32 mouse cellular contexts compared by ENCODE assay signal in the genomic region with DNA sequence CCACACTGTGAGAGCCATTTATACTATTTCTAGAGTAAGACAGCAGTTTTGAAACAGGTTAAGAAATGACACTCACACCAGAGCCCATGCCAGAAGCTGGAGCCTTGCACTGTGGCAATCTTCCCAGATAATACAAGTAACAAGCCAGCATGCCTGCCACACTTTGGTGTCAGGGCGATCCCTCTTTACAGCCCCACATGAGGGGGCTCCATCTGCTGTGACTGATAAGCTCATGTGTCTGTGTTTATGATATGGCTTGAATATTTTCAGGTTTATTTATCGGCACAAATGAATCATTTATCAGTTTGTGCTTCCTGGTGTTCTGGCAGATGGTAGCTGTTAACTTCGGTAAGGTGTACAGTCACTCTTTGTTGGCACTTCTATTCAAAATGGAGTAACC. TPM values are rescaled to one million over a fixed set of nuclear protein-coding genes. Genes with fewer than 3 reads are reported as not detected.
DNase-seq lines count a peak whose midpoint lies in the region; ATAC-seq and TF ChIP-seq lines count a peak whose summit lies in the region.
"Had no signal": no experiment of that assay in that cellular context is flagged by ENCODE, and none has a peak within 500 bp of the region (broad histone marks: within the 10 kb centered on the region; RNA-seq: fewer than 3 reads in every experiment).

No protein-coding gene starts in this region.

- no peaks in the 10 kb centered on the region for H3K36me3 ChIP-seq in forebrain, embryonic 14.5 days (ENCODE audit: control insufficient read depth, insufficient read depth, low read length)
- H3K36me3 ChIP-seq in forebrain, embryonic 11.5 days (ENCODE audit: control insufficient read depth, insufficient read depth, low read length): no peaks in the 10 kb centered on the region
- no peaks in the 10 kb centered on the region for H3K36me3 ChIP-seq in liver, embryonic 13.5 days
- H3K36me3 ChIP-seq in liver, postnatal 0 days (replicated peaks; ENCODE audit: insufficient read depth, low read length): no peaks in the 10 kb centered on the region
- no peaks in the 10 kb centered on the region for H3K36me3 ChIP-seq in G1E (replicated peaks)
- H3K36me3 ChIP-seq: embryonic facial prominence, embryonic 15.5 days; heart, embryonic 12.5 days; hindbrain, embryonic 13.5 days; limb, embryonic 10.5 days; limb, embryonic 15.5 days; neural tube, embryonic 13.5 days had no signal

- peak; percentile 71 for DNase-seq in forebrain, embryonic 14.5 days (ENCODE audit: low spot score)
- no peak for DNase-seq in forebrain, embryonic 11.5 days (ENCODE audit: low spot score)
- DNase-seq in liver, embryonic 13.5 days: no peak
- DNase-seq in liver, postnatal 0 days: no peak
- no peak for DNase-seq in G1E (ENCODE audit: low spot score)
- peak; percentile 43 for DNase-seq in brain, adult 2 months (ENCODE audit: low read depth, low spot score)
- DNase-seq in urinary bladder, postnatal 4 days (ENCODE audit: low spot score in 2 of 2): no peak
- DNase-seq: adrenal gland, adult 2 months; cerebellum, adult 11-12 months; heart, adult 2 months; heart, postnatal 4 days; kidney, adult 8-10 months; kidney, postnatal 4 days; thymus, postnatal 14 days had no signal

- H3K9ac ChIP-seq in forebrain, embryonic 14.5 days (ENCODE audit: low read length): no peak overlapping the region
- no peak overlapping the region for H3K9ac ChIP-seq in forebrain, embryonic 11.5 days (ENCODE audit: low read length)
- no peak overlapping the region for H3K9ac ChIP-seq in liver, embryonic 13.5 days
- H3K9ac ChIP-seq in liver, postnatal 0 days (replicated peaks): no peak overlapping the region
- H3K9ac ChIP-seq: embryonic facial prominence, embryonic 15.5 days; heart, embryonic 12.5 days; hindbrain, embryonic 13.5 days; limb, embryonic 15.5 days; neural tube, embryonic 13.5 days had no signal

- peak; percentile 70; the same call in 1 of the 2 replicates for ATAC-seq in forebrain, embryonic 14.5 days
- ATAC-seq in forebrain, embryonic 11.5 days (replicated peaks; ENCODE audit: low FRiP score): no peak
- 0 out of 2 replicates have a peak, but pooled peaks have one; percentile 48 for ATAC-seq in liver, embryonic 13.5 days (ENCODE audit: low read depth)
- no peak for ATAC-seq in liver, postnatal 0 days
- ATAC-seq in G1E (ENCODE audit: extremely low read depth, insufficient number of reproducible peaks, low FRiP score, poor library complexity, severe bottlenecking): peak; percentile 30; the same call in 1 of the 2 replicates
- ATAC-seq in megakaryocyte-erythroid progenitor cell, adult 5-6 weeks (replicated peaks; ENCODE audit: low FRiP score, low TSS enrichment, poor library complexity, severe bottlenecking): no peak
- ATAC-seq: activated CD4-positive, CD25-positive, alpha-beta regulatory T cell, adult 4 months; intestine, embryonic 16.5 days; lung, postnatal 0 days had no signal

- H3K4me3 ChIP-seq in forebrain, embryonic 14.5 days (ENCODE audit: low read depth, low read length): no peak overlapping the region
- H3K4me3 ChIP-seq in forebrain, embryonic 11.5 days (ENCODE audit: low read depth, low read length): no peak overlapping the region
- no peak overlapping the region for H3K4me3 ChIP-seq in liver, embryonic 13.5 days (replicated peaks)
- no peak overlapping the region for H3K4me3 ChIP-seq in liver, postnatal 0 days (ENCODE audit: low read depth, low read length)
- H3K4me3 ChIP-seq in G1E (ENCODE audit: low read depth, low read length): no peak overlapping the region
- H3K4me3 ChIP-seq: embryonic facial prominence, embryonic 15.5 days; heart, adult 2 months; heart, embryonic 12.5 days; hindbrain, embryonic 13.5 days; limb, embryonic 10.5 days; limb, embryonic 15.5 days; neural tube, embryonic 13.5 days had no signal

- no peak overlapping the region for H3K4me2 ChIP-seq in forebrain, embryonic 14.5 days (ENCODE audit: low read length)
- no peak overlapping the region for H3K4me2 ChIP-seq in forebrain, embryonic 11.5 days (ENCODE audit: low read depth, low read length, severe bottlenecking)
- H3K4me2 ChIP-seq in liver, embryonic 13.5 days: no peak overlapping the region
- H3K4me2 ChIP-seq in liver, postnatal 0 days (ENCODE audit: low read depth, low read length): no peak overlapping the region
- H3K4me2 ChIP-seq: embryonic facial prominence, embryonic 15.5 days; heart, embryonic 12.5 days; hindbrain, embryonic 13.5 days; limb, embryonic 15.5 days; neural tube, embryonic 13.5 days had no signal

- no peak overlapping the region for H3K27ac ChIP-seq in forebrain, embryonic 14.5 days (ENCODE audit: low read depth, low read length)
- H3K27ac ChIP-seq in forebrain, embryonic 11.5 days (ENCODE audit: low read depth, low read length): no peak overlapping the region
- no peak overlapping the region for H3K27ac ChIP-seq in liver, embryonic 13.5 days
- H3K27ac ChIP-seq in liver, postnatal 0 days (ENCODE audit: low read depth): no peak overlapping the region
- H3K27ac ChIP-seq: embryonic facial prominence, embryonic 15.5 days; heart, adult 2 months; hindbrain, embryonic 13.5 days; kidney, postnatal 0 days; limb, embryonic 10.5 days; limb, embryonic 15.5 days; macrophage; neural tube, embryonic 13.5 days had no signal

- no peaks in the 10 kb centered on the region for H3K4me1 ChIP-seq in forebrain, embryonic 14.5 days (ENCODE audit: control insufficient read depth, insufficient read depth, low read length)
- H3K4me1 ChIP-seq in forebrain, embryonic 11.5 days (replicated peaks; ENCODE audit: control insufficient read depth, insufficient read depth, low read length): no peaks in the 10 kb centered on the region
- no peaks in the 10 kb centered on the region for H3K4me1 ChIP-seq in liver, embryonic 13.5 days (replicated peaks)
- no peaks in the 10 kb centered on the region for H3K4me1 ChIP-seq in liver, postnatal 0 days (ENCODE audit: insufficient read depth)
- H3K4me1 ChIP-seq in G1E (ENCODE audit: insufficient read depth, low read depth, low read length): no peaks in the 10 kb centered on the region; the same call in 1 of the 2 replicates
- H3K4me1 ChIP-seq: embryonic facial prominence, embryonic 15.5 days; heart, embryonic 12.5 days; hindbrain, embryonic 13.5 days; limb, embryonic 10.5 days; limb, embryonic 15.5 days; neural tube, embryonic 13.5 days had no signal

- WGBS in forebrain, embryonic 14.5 days: 76% methylated on average over 3 of the region's 3 CpGs
- 97% methylated on average over 3 of the region's 3 CpGs for WGBS in forebrain, embryonic 11.5 days
- 29% methylated on average over 3 of the region's 3 CpGs for WGBS in liver, embryonic 13.5 days (ENCODE audit: insufficient replicate concordance)
- WGBS in liver, postnatal 0 days (ENCODE audit: insufficient replicate concordance): 50% methylated on average over 3 of the region's 3 CpGs

- no peak for TF ChIP-seq EP300 in liver, postnatal 0 days (IDR thresholded peaks at IDR 0.05; ENCODE audit: low read depth)

- TF ChIP-seq CTCF in liver, postnatal 0 days (IDR thresholded peaks at IDR 0.05; ENCODE audit: low read depth): no peak
- no peak for TF ChIP-seq CTCF in G1E (IDR thresholded peaks at IDR 0.05; ENCODE audit: low read depth, low read length)

- H3K27me3 ChIP-seq in forebrain, embryonic 14.5 days (replicated peaks; ENCODE audit: control insufficient read depth, insufficient read depth, low read length): no peaks in the 10 kb centered on the region
- no peaks in the 10 kb centered on the region for H3K27me3 ChIP-seq in forebrain, embryonic 11.5 days (ENCODE audit: control insufficient read depth, insufficient read depth, low read length)
- no peaks in the 10 kb centered on the region for H3K27me3 ChIP-seq in liver, embryonic 13.5 days
- no peaks in the 10 kb centered on the region for H3K27me3 ChIP-seq in liver, postnatal 0 days (ENCODE audit: insufficient read depth, low read length)
- H3K27me3 ChIP-seq in G1E (ENCODE audit: insufficient read depth, low read length): no peaks in the 10 kb centered on the region
- H3K27me3 ChIP-seq: embryonic facial prominence, embryonic 15.5 days; heart, embryonic 12.5 days; hindbrain, embryonic 13.5 days; limb, embryonic 15.5 days; neural tube, embryonic 13.5 days had no signal

- no peaks in the 10 kb centered on the region for H3K9me3 ChIP-seq in forebrain, embryonic 14.5 days (replicated peaks; ENCODE audit: control insufficient read depth, low read length)
- no peaks in the 10 kb centered on the region for H3K9me3 ChIP-seq in forebrain, embryonic 11.5 days (ENCODE audit: control insufficient read depth, low read length)
- no peaks in the 10 kb centered on the region for H3K9me3 ChIP-seq in liver, embryonic 13.5 days (replicated peaks)
- no peaks in the 10 kb centered on the region for H3K9me3 ChIP-seq in liver, postnatal 0 days (ENCODE audit: low read length)
- peaks cover 6% of the 10 kb centered on the region for H3K9me3 ChIP-seq in G1E (replicated peaks)
- H3K9me3 ChIP-seq: embryonic facial prominence, embryonic 15.5 days; hindbrain, embryonic 13.5 days; limb, embryonic 10.5 days; limb, embryonic 15.5 days; neural tube, embryonic 13.5 days had no signal

RNA-seq across cellular contexts. Expression of a gene that starts 4.2 kb away (rescaled TPM):
- polyA plus RNA-seq in forebrain, embryonic 14.5 days (2014; fragmentation: Nextera tagmentation; extraction: Ambion mirVana): not detected in 2 replicates
- polyA plus RNA-seq in forebrain, embryonic 11.5 days (2014; fragmentation: Nextera tagmentation; extraction: Ambion mirVana): not detected in 2 replicates
- not detected in 2 replicates for polyA plus RNA-seq in liver, embryonic 13.5 days (2015; fragmentation: Nextera tagmentation; extraction: Ambion mirVana)
- polyA plus RNA-seq in liver, postnatal 0 days (2015; fragmentation: Nextera tagmentation; extraction: Ambion mirVana): not detected in 2 replicates
- total RNA-seq in G1E (2014; fragmentation: Nextera tagmentation) (not detected in 2 replicates), G1E (2017) (0.05 and 0.17 TPM in 2 replicates)
- not detected in 2 replicates for polyA plus RNA-seq in G1E (2012)
- not detected in 2 replicates for total RNA-seq in megakaryocyte-erythroid progenitor cell, adult 5-6 weeks (2014; fragmentation: Nextera tagmentation)
- not detected in 2 replicates for total RNA-seq in megakaryocyte-erythroid progenitor cell, adult 5-6 weeks (2017)
- total RNA-seq: adrenal gland, adult 2 months; gastrocnemius, adult 8-10 months; gastrocnemius, postnatal 4 days; heart, adult 2 months; heart, postnatal 4 days had no signal
- polyA plus RNA-seq: activated CD4-positive, CD25-positive, alpha-beta regulatory T cell, adult 4 months; adrenal gland, adult 2 months; embryonic facial prominence, embryonic 15.5 days; heart, embryonic 12.5 days; heart, postnatal 0 days; hindbrain, embryonic 13.5 days; intestine, embryonic 16.5 days; kidney, postnatal 0 days; limb, embryonic 10.5 days; limb, embryonic 15.5 days; liver, embryonic 16.5 days; lung, postnatal 0 days; macrophage; stomach, embryonic 14.5 days; urinary bladder, adult 2 months had no signal

RNA-seq across cellular contexts. Expression of a gene that starts 25.9 kb away (rescaled TPM):
- not detected in 2 replicates for polyA plus RNA-seq in forebrain, embryonic 14.5 days (2014; fragmentation: Nextera tagmentation; extraction: Ambion mirVana)
- polyA plus RNA-seq in forebrain, embryonic 11.5 days (2014; fragmentation: Nextera tagmentation; extraction: Ambion mirVana): 0.21 and 0.31 TPM in 2 replicates
- 0.07 TPM in 1 of 2 replicates, not detected in the other for polyA plus RNA-seq in liver, embryonic 13.5 days (2015; fragmentation: Nextera tagmentation; extraction: Ambion mirVana)
- 0.07 TPM in 1 of 2 replicates, not detected in the other for polyA plus RNA-seq in liver, postnatal 0 days (2015; fragmentation: Nextera tagmentation; extraction: Ambion mirVana)
- total RNA-seq in G1E (2014; fragmentation: Nextera tagmentation): not detected in 2 replicates
- total RNA-seq in G1E (2017): 0.16 and 0.52 TPM in 2 replicates
- polyA plus RNA-seq in G1E (2012): not detected in 2 replicates
- total RNA-seq in megakaryocyte-erythroid progenitor cell, adult 5-6 weeks (2014; fragmentation: Nextera tagmentation): not detected in 2 replicates
- total RNA-seq in megakaryocyte-erythroid progenitor cell, adult 5-6 weeks (2017): not detected in 2 replicates
- total RNA-seq: gastrocnemius, adult 8-10 months had no signal
- polyA plus RNA-seq: activated CD4-positive, CD25-positive, alpha-beta regulatory T cell, adult 4 months; adrenal gland, adult 2 months; heart, adult 2 months; heart, embryonic 12.5 days; heart, postnatal 0 days; intestine, embryonic 16.5 days; kidney, postnatal 0 days; liver, embryonic 16.5 days; lung, postnatal 0 days; macrophage; stomach, embryonic 14.5 days; urinary bladder, adult 2 months had no signal

RNA-seq across cellular contexts. Expression of a gene that starts 45.0 kb away (rescaled TPM):
- polyA plus RNA-seq in forebrain, embryonic 14.5 days (2014; fragmentation: Nextera tagmentation; extraction: Ambion mirVana): 0.33 and 0.56 TPM in 2 replicates
- polyA plus RNA-seq in forebrain, embryonic 11.5 days (2014; fragmentation: Nextera tagmentation; extraction: Ambion mirVana): not detected in 2 replicates
- polyA plus RNA-seq in liver, embryonic 13.5 days (2015; fragmentation: Nextera tagmentation; extraction: Ambion mirVana): 14.9 and 17.2 TPM in 2 replicates
- polyA plus RNA-seq in liver, postnatal 0 days (2015; fragmentation: Nextera tagmentation; extraction: Ambion mirVana): 37.9 and 41.0 TPM in 2 replicates
- total RNA-seq in G1E (2014; fragmentation: Nextera tagmentation) (not detected in 2 replicates), G1E (2017) (0.22 and 0.46 TPM in 2 replicates)
- polyA plus RNA-seq in G1E (2012): not detected in 2 replicates
- not detected in 2 replicates for total RNA-seq in megakaryocyte-erythroid progenitor cell, adult 5-6 weeks (2014; fragmentation: Nextera tagmentation)
- total RNA-seq in megakaryocyte-erythroid progenitor cell, adult 5-6 weeks (2017): 0.99 TPM in 1 of 2 replicates, not detected in the other
- polyA plus RNA-seq: limb, embryonic 10.5 days; macrophage had no signal

RNA-seq across cellular contexts. Expression of a gene that starts 57.6 kb away (rescaled TPM):
- polyA plus RNA-seq in forebrain, embryonic 14.5 days (2014; fragmentation: Nextera tagmentation; extraction: Ambion mirVana): 690 and 790 TPM in 2 replicates
- 626 and 751 TPM in 2 replicates for polyA plus RNA-seq in forebrain, embryonic 11.5 days (2014; fragmentation: Nextera tagmentation; extraction: Ambion mirVana)
- 588 and 611 TPM in 2 replicates for polyA plus RNA-seq in liver, embryonic 13.5 days (2015; fragmentation: Nextera tagmentation; extraction: Ambion mirVana)
- 493 and 504 TPM in 2 replicates for polyA plus RNA-seq in liver, postnatal 0 days (2015; fragmentation: Nextera tagmentation; extraction: Ambion mirVana)
- total RNA-seq in G1E (2014; fragmentation: Nextera tagmentation): 1,147 and 1,296 TPM in 2 replicates
- 3,809 and 4,399 TPM in 2 replicates for total RNA-seq in G1E (2017)
- 365 and 446 TPM in 2 replicates for polyA plus RNA-seq in G1E (2012)
- total RNA-seq in megakaryocyte-erythroid progenitor cell, adult 5-6 weeks (2014; fragmentation: Nextera tagmentation): 3,723 and 3,737 TPM in 2 replicates
- total RNA-seq in megakaryocyte-erythroid progenitor cell, adult 5-6 weeks (2017): 4,053 and 5,358 TPM in 2 replicates

Comparison
In these comparisons a context has a peak if more than half of its experiments do, and no peak if none do; other contexts are left out.
1. ATAC-seq: peak in forebrain, embryonic 14.5 days (single experiment), liver, embryonic 13.5 days (single experiment) and G1E (single experiment); none in forebrain, embryonic 11.5 days (single experiment), liver, postnatal 0 days (single experiment) and megakaryocyte-erythroid progenitor cell, adult 5-6 weeks (single experiment).
2. DNase-seq: peak in forebrain, embryonic 14.5 days (single experiment) and brain, adult 2 months (single experiment); none in forebrain, embryonic 11.5 days (single experiment), liver, embryonic 13.5 days (single experiment), liver, postnatal 0 days (single experiment), G1E (single experiment) and urinary bladder, postnatal 4 days (0 of 2).
3. RNA of a gene that starts 45.0 kb away (polyA plus RNA-seq): 37.9 to 41.0 TPM in liver, postnatal 0 days and 14.9 to 17.2 TPM in liver, embryonic 13.5 days; 0.33 to 0.56 TPM in forebrain, embryonic 14.5 days, not detected in forebrain, embryonic 11.5 days and not detected in G1E; every median in the first group is over 10 times any median in the second.